Mouse (Mus musculus) natural killer cell, adult 2 months (primary cell): ENCODE measurements at regions not wholly inside any gene's neighbourhood (a gene's known extent, or its start where the extent isn't known, plus 50 kb on each side); places are given as distances from the start of the nearest gene placed in this dataset.
A peak's percentile ranks its signal among the peaks of the same experiment; 100 is the strongest.

Source experiments
- DNase-seq, 2 experiments: peaks; one replicate each; pipeline ENCODE4 v3.0.0; 2022; ENCODE audit warnings: low spot score in 2 of 2

GRCm38 (mm10) chr17:22795213-22795612, 71.7 kb downstream of the Zfp945 start:
- no peak for DNase-seq

GRCm38 (mm10) chr17:22784481-22784880, 82.5 kb downstream of the Zfp945 start:
- DNase-seq = no peak

- no peak for DNase-seq
Measured at GRCm38 (mm10) chr17:22745736-22746135, 121.2 kb downstream of the Zfp945 start.

- DNase-seq = peak; percentile 9 to 17
Measured at GRCm38 (mm10) chr17:22739581-22740178, 127.3 kb downstream of the Zfp945 start.

- DNase-seq = no peak
Measured at GRCm38 (mm10) chr17:22739173-22739572, 127.8 kb downstream of the Zfp945 start.

- DNase-seq = no peak
Measured at GRCm38 (mm10) chr17:22736360-22736759, 130.6 kb downstream of the Zfp945 start.
